Mouse (Mus musculus) bone marrow macrophage, adult 2 months (primary cell): ENCODE measurements around the gene Fam32a. TPM values are rescaled to one million over a fixed set of nuclear protein-coding genes. Genes with fewer than 3 reads are reported as not detected.

Source experiments
- H3K27ac ChIP-seq: 2 replicates; pipeline ENCODE4 v1.5.1; 2012; ENCODE audit warnings: low read depth, low read length; ENCODE audit not compliant: insufficient read depth
- H3K4me1 ChIP-seq: 2 replicates; pipeline ENCODE4 v1.6.1; 2012; ENCODE audit warnings: low read length; ENCODE audit not compliant: control insufficient read depth, insufficient read depth
- H3K4me3 ChIP-seq: 2 replicates; pipeline ENCODE4 v1.5.1; 2012; ENCODE audit warnings: mild to moderate bottlenecking, low read length, moderate library complexity; ENCODE audit not compliant: insufficient read depth
- CTCF ChIP-seq: IDR thresholded peaks from 2 replicates; pipeline ENCODE4 v1.5.1; 2012; ENCODE audit warnings: low read depth, mild to moderate bottlenecking, low read length, moderate library complexity
- POLR2A ChIP-seq: IDR thresholded peaks from 2 replicates; pipeline ENCODE4 v1.6.1; 2012; ENCODE audit warnings: mild to moderate bottlenecking, low read depth, low read length, borderline replicate concordance
- polyA plus RNA-seq: library from polyadenylated mRNA; stranded (reverse); fragments of >200 nt; gene quantifications from 2 replicates; pipeline ENCODE4 v1.2.4, GENCODE M21; 2012; ENCODE audit not compliant: missing spikeins, insufficient read depth, insufficient read length

The Fam32a gene
- polyA plus RNA-seq: 56.6 and 58.3 TPM in 2 replicates

- peaks cover 28% of the 10 kb centered on the region for H3K4me1 ChIP-seq
- 0 out of 2 replicates have a peak, but pooled peaks have one; percentile 18 for TF ChIP-seq CTCF
- TF ChIP-seq POLR2A: no peak
- H3K27ac ChIP-seq: peak within 1 kb of the TSS; percentile 53
Measured at GRCm38 (mm10) chr8:72219541-72220363, at the start of gene Fam32a. Gene Fam32a (plus strand): TSS chr8:72219730.

GRCm38 (mm10) chr8:72177346-72177925, 42.1 kb upstream of the Fam32a start:
- Histone ChIP-seq H3K4me3 (no peak overlapping the region), H3K4me1 (peaks cover 12% of the 10 kb centered on the region), H3K27ac (no peak overlapping the region)
- TF ChIP-seq CTCF: peak; percentile 84
- no peak for TF ChIP-seq POLR2A

More at GRCm38 (mm10) chr8:72219541-72220363, at the start of gene Fam32a:
- peak within 1 kb of the TSS; percentile 97 for H3K4me3 ChIP-seq

DNA sequence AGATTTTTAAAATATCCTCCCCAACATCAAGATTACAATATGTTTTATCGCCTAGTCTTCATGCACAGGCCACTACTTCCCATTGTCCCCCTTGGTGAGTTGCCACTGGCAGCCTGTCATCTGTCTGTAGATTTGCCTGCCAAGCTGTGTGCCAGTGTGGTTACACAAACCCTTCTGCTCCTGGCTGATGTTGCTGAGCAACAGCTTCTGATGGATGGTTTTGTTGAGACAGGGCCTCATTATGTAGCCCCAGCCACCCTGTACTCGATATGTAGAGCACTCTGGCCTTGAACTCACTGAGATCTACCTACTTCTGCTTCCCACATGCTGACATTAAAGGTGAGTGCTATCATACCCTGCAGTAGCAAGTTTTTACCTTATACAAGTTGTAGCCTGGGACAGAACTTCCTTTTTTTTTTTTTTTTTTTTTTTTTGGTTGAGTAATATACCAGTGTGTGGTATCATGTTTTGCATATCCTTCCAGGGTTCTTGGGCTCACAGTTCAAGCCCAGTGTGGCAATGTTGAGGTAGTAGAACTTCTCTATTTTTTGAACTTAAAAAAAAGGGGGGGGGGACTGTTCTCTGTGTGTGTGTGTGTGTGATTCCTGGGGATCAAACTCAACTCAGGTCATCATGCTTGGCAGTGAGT, 35.9 kb upstream of the Fam32a start:
- H3K4me1 ChIP-seq: peaks cover 30% of the 10 kb centered on the region
- no peak overlapping the region for H3K4me3 ChIP-seq
- peak overlapping the region; percentile 29 for H3K27ac ChIP-seq
- TF ChIP-seq CTCF (no peak), POLR2A (no peak)

GRCm38 (mm10) chr8:72187793-72188331, 31.7 kb upstream of the Fam32a start:
- Histone ChIP-seq H3K4me1 (peaks cover 15% of the 10 kb centered on the region), H3K4me3 (no peak overlapping the region), H3K27ac (no peak overlapping the region)
- TF ChIP-seq POLR2A (no peak), CTCF (no peak)

GRCm38 (mm10) chr8:72189417-72190214, 29.9 kb upstream of the Fam32a start, which contains the start of gene Hsh2d:
Gene Hsh2d (plus strand): TSS chr8:72189638.
- no peaks in the 10 kb centered on the region for H3K4me1 ChIP-seq
- no peak within 1 kb of the TSS for H3K27ac ChIP-seq
- no peak for TF ChIP-seq CTCF
- no peak for TF ChIP-seq POLR2A
- no peak within 1 kb of the TSS for H3K4me3 ChIP-seq

DNA sequence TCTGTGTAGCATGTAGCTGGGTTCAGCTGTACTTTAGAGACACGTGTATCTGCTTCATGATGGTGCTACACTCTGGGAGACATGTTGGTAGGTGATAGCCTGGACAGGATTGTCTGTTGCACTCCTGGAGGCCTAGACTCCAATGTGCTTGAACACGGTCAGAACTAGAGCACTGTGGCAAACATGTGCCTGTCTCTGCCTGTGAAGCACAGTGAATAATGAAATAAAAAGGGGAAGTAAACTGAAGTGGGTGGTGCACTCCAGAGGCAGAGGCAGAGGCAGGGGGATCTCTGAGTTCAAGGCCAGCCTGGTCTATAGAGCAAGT, 29.4 kb upstream of the Fam32a start:
- no peak overlapping the region for H3K27ac ChIP-seq
- TF ChIP-seq POLR2A (no peak), CTCF (no peak)
- H3K4me1 ChIP-seq: no peaks in the 10 kb centered on the region
- H3K4me3 ChIP-seq: no peak overlapping the region

DNA sequence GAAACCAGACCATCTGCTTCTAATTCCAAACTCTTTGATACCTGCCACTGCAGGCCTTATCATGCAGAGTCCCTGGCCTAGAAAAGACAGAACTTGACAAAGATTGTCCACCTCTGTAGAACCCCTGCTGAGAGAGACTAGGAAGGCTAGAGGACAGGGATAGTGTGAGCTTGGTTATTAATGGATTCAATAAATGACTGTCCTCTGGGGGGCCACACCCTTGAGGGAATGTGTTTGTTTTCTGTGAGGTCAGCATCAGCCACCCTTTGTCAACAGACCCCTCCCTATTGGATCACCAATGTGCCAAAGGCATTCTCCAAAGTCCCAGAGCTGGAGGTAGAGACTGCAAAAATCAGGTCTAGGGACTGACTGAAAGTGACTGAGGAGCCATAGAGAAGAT, 27.5 kb upstream of the Fam32a start:
- no peaks in the 10 kb centered on the region for H3K4me1 ChIP-seq
- TF ChIP-seq POLR2A: no peak
- no peak overlapping the region for H3K4me3 ChIP-seq
- no peak overlapping the region for H3K27ac ChIP-seq

DNA sequence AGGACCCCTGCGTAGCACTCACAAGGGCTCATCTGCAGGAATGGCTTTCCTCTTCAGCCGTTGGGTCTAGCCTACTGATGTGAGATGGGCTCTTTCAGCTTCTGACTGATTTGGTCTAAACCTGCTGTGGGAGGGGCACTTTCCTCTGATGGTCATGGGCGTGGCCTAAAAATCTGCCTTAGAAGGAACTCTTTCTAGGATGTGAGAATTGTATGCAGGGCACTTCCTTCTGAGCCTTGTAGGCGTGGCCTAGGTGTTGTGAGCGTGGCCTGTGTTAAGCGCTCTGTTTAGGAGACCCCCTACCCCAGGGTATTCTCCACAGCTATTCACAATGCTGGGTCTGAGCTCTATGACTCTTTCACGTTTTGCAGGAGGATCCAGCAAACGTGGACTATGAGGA, 21.5 kb upstream of the Fam32a start:
- Histone ChIP-seq H3K27ac (no peak overlapping the region), H3K4me1 (no peaks in the 10 kb centered on the region), H3K4me3 (no peak overlapping the region)
- TF ChIP-seq POLR2A (no peak), CTCF (no peak)

DNA sequence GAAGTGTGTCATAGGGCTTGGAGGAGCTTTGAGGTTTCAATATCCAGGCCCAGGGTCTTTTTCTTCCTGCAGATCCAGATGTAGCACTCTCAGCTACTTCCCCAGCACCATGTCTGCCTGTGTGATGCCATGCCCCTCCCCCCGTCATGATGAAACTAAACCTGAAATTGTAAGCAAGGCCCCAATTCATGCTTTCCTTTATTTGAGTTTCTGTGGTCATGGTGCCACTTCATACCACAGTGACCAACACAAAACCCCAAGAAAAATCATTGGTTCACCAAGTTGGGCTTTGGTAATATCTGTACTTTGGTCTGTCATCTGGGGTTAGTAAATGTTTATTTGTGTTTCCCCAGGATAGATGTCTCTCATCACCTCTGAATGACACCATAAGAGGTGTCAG, 10.9 kb upstream of the Fam32a start:
- TF ChIP-seq POLR2A (no peak), CTCF (no peak)
- no peak overlapping the region for H3K4me3 ChIP-seq
- no peak overlapping the region for H3K27ac ChIP-seq
- H3K4me1 ChIP-seq: no peaks in the 10 kb centered on the region

GRCm38 (mm10) chr8:72210222-72210621, 9.3 kb upstream of the Fam32a start:
- no peak overlapping the region for H3K27ac ChIP-seq
- H3K4me1 ChIP-seq: no peaks in the 10 kb centered on the region
- TF ChIP-seq CTCF (no peak), POLR2A (no peak)
- no peak overlapping the region for H3K4me3 ChIP-seq
